Mouse (Mus musculus) kidney, postnatal 0 days (tissue): ENCODE results near the gene Cd160. TPM values are rescaled to one million over a fixed set of nuclear protein-coding genes. Genes with fewer than 3 reads are reported as not detected.

ENCODE experiments used
- ATAC-seq: fragments of 200-750 bp; cut with Nextera tagmentation; replicated peaks from 2 replicates; pipeline ENCODE4 v1.8.0; 2017; ENCODE audit warnings: low read depth, moderate number of reproducible peaks, moderate TSS enrichment, moderate library complexity; ENCODE audit not compliant: low FRiP score
- DNase-seq: peaks from one replicate; pipeline ENCODE4 v3.0.0-alpha.2; 2016; ENCODE audit warnings: low spot score
- H3K27ac ChIP-seq: fragments of 300-500 bp; sonication (generic); 2 replicates; pipeline ENCODE4 v1.5.1; 2014; ENCODE audit warnings: mild to moderate bottlenecking
- H3K27me3 ChIP-seq: fragments of 300-500 bp; sonication (generic); 2 replicates; pipeline ENCODE4 v1.6.1; 2014; ENCODE audit warnings: low read length, mixed read lengths; ENCODE audit not compliant: insufficient read depth
- H3K36me3 ChIP-seq: fragments of 300-500 bp; sonication (generic); 2 replicates; pipeline ENCODE4 v1.6.1; 2014; ENCODE audit warnings: low read length, mixed read lengths; ENCODE audit not compliant: insufficient read depth
- H3K4me1 ChIP-seq: fragments of 300-500 bp; sonication (generic); replicated peaks from 2 replicates; pipeline ENCODE4 v1.6.1; 2014; ENCODE audit warnings: antibody characterized with exemption, low read length, mixed read lengths; ENCODE audit not compliant: insufficient read depth
- H3K4me2 ChIP-seq: fragments of 300-500 bp; sonication (generic); 2 replicates; pipeline ENCODE4 v1.6.1; 2014; ENCODE audit warnings: mild to moderate bottlenecking, low read length, moderate library complexity, mixed read lengths
- H3K4me3 ChIP-seq: fragments of 300-500 bp; sonication (generic); replicated peaks from 2 replicates; pipeline ENCODE4 v1.5.1; 2014; ENCODE audit warnings: low read depth, low read length
- H3K9ac ChIP-seq: fragments of 300-500 bp; sonication (generic); 2 replicates; pipeline ENCODE4 v1.6.1; 2014; ENCODE audit warnings: low read depth, low read length
- H3K9me3 ChIP-seq: fragments of 300-500 bp; sonication (generic); replicated peaks from 2 replicates; pipeline ENCODE4 v1.6.1; 2016; ENCODE audit warnings: low read length, inconsistent platforms, mixed read lengths
- CTCF ChIP-seq: IDR thresholded peaks from 2 replicates; pipeline ENCODE4 v1.5.1; 2016; ENCODE audit warnings: antibody characterized with exemption, low read depth, mild to moderate bottlenecking, moderate library complexity
- WGBS: fragments of 180-500 bp; shearing (Covaris S2); extraction: QIAGEN DNeasy Blood & Tissue Kit; methylation state at CpG from one replicate; pipeline ENCODE4 v1.1.7; 2014; 5-methylcytosine and 5-hydroxymethylcytosine counted together
- polyA plus RNA-seq: library from polyadenylated mRNA; unstranded; fragments of >200 nt; fragmentation: Nextera tagmentation; extraction: Ambion mirVana; gene quantifications from 2 replicates; pipeline ENCODE4 v1.2.1, GENCODE M21; 2015

Gene Cd160
- polyA plus RNA-seq, 1 experiment from 2014 or later = 0.09 TPM

- H3K9me3 ChIP-seq = no peaks in the 10 kb centered on the region
- WGBS = 43% methylated on average over 7 of the region's 7 CpGs
- no peak for TF ChIP-seq CTCF
- no peaks in the 10 kb centered on the region for H3K4me1 ChIP-seq
- no peak overlapping the region for H3K9ac ChIP-seq
- ATAC-seq (no peak), DNase-seq (no peak)
- no peak overlapping the region for H3K4me3 ChIP-seq
- no peaks in the 10 kb centered on the region for H3K36me3 ChIP-seq
- H3K27ac ChIP-seq = peak overlapping the region; percentile 36; the same call in 1 of the 2 replicates
- H3K27me3 ChIP-seq = no peaks in the 10 kb centered on the region
- peak overlapping the region; percentile 21 for H3K4me2 ChIP-seq
Observed at GRCm38 (mm10) chr3:96834587-96835348, 5.6 kb upstream of the Cd160 start.

- Histone ChIP-seq H3K36me3 (no peaks in the 10 kb centered on the region), H3K9ac (no peak overlapping the region), H3K27ac (0 out of 2 replicates have a peak overlapping the region, but pooled peaks have one; percentile 50), H3K4me2 (no peak overlapping the region), H3K27me3 (no peaks in the 10 kb centered on the region), H3K4me1 (no peaks in the 10 kb centered on the region), H3K9me3 (no peaks in the 10 kb centered on the region), H3K4me3 (no peak overlapping the region)
- DNase-seq = no peak
- TF ChIP-seq CTCF = no peak
- ATAC-seq = peak; percentile 33; the same call in 1 of the 2 replicates
- WGBS = 41% methylated on average over 5 of the region's 5 CpGs
Observed at GRCm38 (mm10) chr3:96832930-96833329, 3.8 kb upstream of the Cd160 start.

GRCm38 (mm10) chr3:96829856-96830255 is 705 bp upstream of the Cd160 start:
- ATAC-seq (peak; percentile 64), DNase-seq (no peak)
- TF ChIP-seq CTCF = no peak
- Histone ChIP-seq H3K9ac (peak overlapping the region; percentile 51), H3K36me3 (no peaks in the 10 kb centered on the region), H3K27me3 (no peaks in the 10 kb centered on the region), H3K27ac (peak overlapping the region; percentile 62), H3K4me3 (peak overlapping the region; percentile 15), H3K4me1 (no peaks in the 10 kb centered on the region), H3K9me3 (no peaks in the 10 kb centered on the region), H3K4me2 (peak overlapping the region; percentile 36; the same call in 1 of the 2 replicates)
- 69% methylated on average over 10 of the region's 10 CpGs for WGBS

GRCm38 (mm10) chr3:96828308-96828864 is 765 bp downstream of the Cd160 start:
- Histone ChIP-seq H3K9me3 (no peaks in the 10 kb centered on the region), H3K9ac (no peak overlapping the region), H3K27ac (no peak overlapping the region), H3K36me3 (no peaks in the 10 kb centered on the region), H3K4me2 (no peak overlapping the region), H3K4me1 (no peaks in the 10 kb centered on the region), H3K27me3 (no peaks in the 10 kb centered on the region), H3K4me3 (no peak overlapping the region)
- ATAC-seq (no peak), DNase-seq (no peak)
- WGBS = 46% methylated on average over 15 of the region's 15 CpGs
- TF ChIP-seq CTCF = no peak

GRCm38 (mm10) chr3:96825261-96825660 is 3.9 kb downstream of the Cd160 start:
- DNase-seq (no peak), ATAC-seq (no peak)
- H3K27ac ChIP-seq = no peak overlapping the region
- TF ChIP-seq CTCF = no peak
- H3K9me3 ChIP-seq = no peaks in the 10 kb centered on the region
- no peaks in the 10 kb centered on the region for H3K36me3 ChIP-seq
- no peak overlapping the region for H3K4me3 ChIP-seq
- WGBS = 31% methylated on average over 11 of the region's 11 CpGs
- no peak overlapping the region for H3K9ac ChIP-seq
- no peaks in the 10 kb centered on the region for H3K4me1 ChIP-seq
- no peaks in the 10 kb centered on the region for H3K27me3 ChIP-seq
- no peak overlapping the region for H3K4me2 ChIP-seq

GRCm38 (mm10) chr3:96824614-96825013 is 4.5 kb downstream of the Cd160 start:
- Histone ChIP-seq H3K27ac (no peak overlapping the region), H3K36me3 (no peaks in the 10 kb centered on the region), H3K9ac (no peak overlapping the region), H3K27me3 (no peaks in the 10 kb centered on the region), H3K9me3 (no peaks in the 10 kb centered on the region), H3K4me3 (no peak overlapping the region), H3K4me2 (no peak overlapping the region), H3K4me1 (no peaks in the 10 kb centered on the region)
- TF ChIP-seq CTCF = no peak
- ATAC-seq (no peak), DNase-seq (no peak)
- WGBS = 72% methylated on average over 12 of the region's 12 CpGs
